Mouse (Mus musculus) liver, embryonic 11.5 days (tissue): Measurements from ENCODE around the gene Pi4kb. TPM values are rescaled to one million over a fixed set of nuclear protein-coding genes. Genes with fewer than 3 reads are reported as not detected.

Experiments used
- ATAC-seq: fragments of 200-750 bp; cut with Nextera tagmentation; replicated peaks from 2 replicates; pipeline ENCODE4 v1.8.0; 2017; ENCODE audit warnings: moderate number of reproducible peaks, mild to moderate bottlenecking, moderate TSS enrichment, moderate library complexity; ENCODE audit not compliant: low FRiP score
- DNase-seq: peaks from one replicate; pipeline ENCODE4 v3.0.0-alpha.2; 2017; ENCODE audit warnings: low spot score
- H3K27ac ChIP-seq: fragments of 300-500 bp; sonication (generic); 2 replicates; pipeline ENCODE4 v1.5.1; 2014; ENCODE audit warnings: mild to moderate bottlenecking, low read depth, low read length, control low read depth
- H3K27me3 ChIP-seq: fragments of 300-500 bp; sonication (generic); replicated peaks from 2 replicates; pipeline ENCODE4 v1.6.1; 2014; ENCODE audit warnings: low read length, mixed read lengths; ENCODE audit not compliant: control insufficient read depth, insufficient read depth
- H3K36me3 ChIP-seq: fragments of 300-500 bp; sonication (generic); 2 replicates; pipeline ENCODE4 v1.6.1; 2014; ENCODE audit warnings: mild to moderate bottlenecking, low read length, moderate library complexity, mixed read lengths; ENCODE audit not compliant: control insufficient read depth, insufficient read depth
- H3K4me1 ChIP-seq: fragments of 300-500 bp; sonication (generic); replicated peaks from 2 replicates; pipeline ENCODE4 v1.6.1; 2014; ENCODE audit warnings: low read length, mixed read lengths; ENCODE audit not compliant: control insufficient read depth, insufficient read depth
- H3K4me2 ChIP-seq: fragments of 300-500 bp; sonication (generic); 2 replicates; pipeline ENCODE4 v1.6.1; 2014; ENCODE audit warnings: mild to moderate bottlenecking, control low read depth, moderate library complexity
- H3K4me3 ChIP-seq: fragments of 300-500 bp; sonication (generic); 2 replicates; pipeline ENCODE4 v1.5.1; 2014; ENCODE audit warnings: low read depth, low read length, control low read depth
- H3K9ac ChIP-seq: fragments of 300-500 bp; sonication (generic); 2 replicates; pipeline ENCODE4 v1.6.1; 2014; ENCODE audit warnings: low read depth, low read length, control low read depth
- H3K9me3 ChIP-seq: fragments of 300-500 bp; sonication (generic); 2 replicates; pipeline ENCODE4 v1.6.1; 2016; ENCODE audit warnings: low read length, inconsistent platforms, mixed read lengths; ENCODE audit not compliant: control insufficient read depth
- WGBS: fragments of 180-500 bp; shearing (Covaris S2); extraction: QIAGEN DNeasy Blood & Tissue Kit; methylation state at CpG from one replicate; pipeline ENCODE4 v1.1.7; 2014; 5-methylcytosine and 5-hydroxymethylcytosine counted together
- microRNA-seq: library from miRNA; unstranded; fragments of <30 nt; microRNA quantifications from one replicate; pipeline ENCODE4, GENCODE M21; 2017; ENCODE audit warnings: borderline number of aligned reads
- polyA plus RNA-seq: library from polyadenylated mRNA; unstranded; fragments of >200 nt; fragmentation: Nextera tagmentation; extraction: Ambion mirVana; gene quantifications from 2 replicates; pipeline ENCODE4 v1.2.1, GENCODE M21; 2014

The Pi4kb gene
- polyA plus RNA-seq, 1 experiment from 2014 or later, result 17.0 TPM

- peak overlapping the region; percentile 81 for H3K27ac ChIP-seq
- H3K9ac ChIP-seq, result peak overlapping the region; percentile 25; the same call in 1 of the 2 replicates
- H3K4me2 ChIP-seq, result peak overlapping the region; percentile 57
- H3K36me3 ChIP-seq, result no peaks in the 10 kb centered on the region
- H3K9me3 ChIP-seq, result no peaks in the 10 kb centered on the region
- no peak overlapping the region for H3K4me3 ChIP-seq
- peak; percentile 11; the same call in 1 of the 2 replicates for ATAC-seq
- WGBS, result 34% methylated on average over 11 of the region's 11 CpGs
- no peaks in the 10 kb centered on the region for H3K27me3 ChIP-seq
- no peak for DNase-seq
- H3K4me1 ChIP-seq, result peaks cover 15% of the 10 kb centered on the region
Measured at GRCm38 (mm10) chr3:95046462-95047057, 72.0 kb downstream of the Pi4kb start.

- no peak overlapping the region for H3K4me2 ChIP-seq
- no peak overlapping the region for H3K27ac ChIP-seq
- H3K27me3 ChIP-seq, result no peaks in the 10 kb centered on the region
- no peak for DNase-seq
- H3K4me1 ChIP-seq, result peaks cover 9% of the 10 kb centered on the region; the same call in 1 of the 2 replicates
- no peak for ATAC-seq
- no peaks in the 10 kb centered on the region for H3K9me3 ChIP-seq
- no peak overlapping the region for H3K4me3 ChIP-seq
- H3K36me3 ChIP-seq, result no peaks in the 10 kb centered on the region
- no peak overlapping the region for H3K9ac ChIP-seq
- WGBS, result 80% methylated on average over 3 of the region's 3 CpGs
Measured at GRCm38 (mm10) chr3:95047914-95048313, 73.4 kb downstream of the Pi4kb start.

- 39% methylated on average over 1 of the region's 1 CpGs for WGBS
- no peak overlapping the region for H3K9ac ChIP-seq
- no peak overlapping the region for H3K4me3 ChIP-seq
- peaks cover under 1% of the 10 kb centered on the region for H3K36me3 ChIP-seq
- no peaks in the 10 kb centered on the region for H3K27me3 ChIP-seq
- H3K4me1 ChIP-seq, result peaks cover 21% of the 10 kb centered on the region
- DNase-seq (no peak), ATAC-seq (no peak)
- no peak overlapping the region for H3K27ac ChIP-seq
- no peaks in the 10 kb centered on the region for H3K9me3 ChIP-seq
- no peak overlapping the region for H3K4me2 ChIP-seq
Measured at GRCm38 (mm10) chr3:95052959-95053358, 78.4 kb downstream of the Pi4kb start.

- WGBS, result 27% methylated on average over 3 of the region's 3 CpGs
- H3K9ac ChIP-seq, result no peak overlapping the region
- ATAC-seq (no peak), DNase-seq (no peak)
- H3K4me3 ChIP-seq, result no peak overlapping the region
- H3K9me3 ChIP-seq, result no peaks in the 10 kb centered on the region
- H3K4me1 ChIP-seq, result peaks cover 21% of the 10 kb centered on the region
- peaks cover 4% of the 10 kb centered on the region for H3K36me3 ChIP-seq
- H3K27ac ChIP-seq, result no peak overlapping the region
- no peak overlapping the region for H3K4me2 ChIP-seq
- no peaks in the 10 kb centered on the region for H3K27me3 ChIP-seq
Measured at GRCm38 (mm10) chr3:95053701-95054100, 79.2 kb downstream of the Pi4kb start.

GRCm38 (mm10) chr3:95054481-95055260 is 80.1 kb downstream of the Pi4kb start:
- Histone ChIP-seq H3K9ac (peak overlapping the region; percentile 13; the same call in 1 of the 2 replicates), H3K4me2 (peak overlapping the region; percentile 55), H3K27ac (peak overlapping the region; percentile 76), H3K36me3 (peaks cover 6% of the 10 kb centered on the region), H3K4me1 (peaks cover 21% of the 10 kb centered on the region), H3K9me3 (no peaks in the 10 kb centered on the region), H3K4me3 (no peak overlapping the region), H3K27me3 (no peaks in the 10 kb centered on the region)
- DNase-seq, result no peak
- peak; percentile 92 for ATAC-seq
- 21% methylated on average over 10 of the region's 10 CpGs for WGBS

GRCm38 (mm10) chr3:95056275-95056674 is 81.7 kb downstream of the Pi4kb start:
- Histone ChIP-seq H3K9ac (no peak overlapping the region), H3K27ac (no peak overlapping the region), H3K27me3 (no peaks in the 10 kb centered on the region), H3K4me2 (no peak overlapping the region), H3K4me3 (no peak overlapping the region), H3K36me3 (peaks cover 15% of the 10 kb centered on the region), H3K4me1 (peaks cover 19% of the 10 kb centered on the region), H3K9me3 (no peaks in the 10 kb centered on the region)
- WGBS, result 80% methylated on average over 7 of the region's 7 CpGs
- DNase-seq (no peak), ATAC-seq (0 out of 2 replicates have a peak, but pooled peaks have one; percentile 23)

Small RNA genes within 50 kb of the gene (microRNA-seq; reads per million reads assigned to microRNA genes)
- gene Mir7013, result 1.1 reads per million

Other genes with a start within 250 kb of the Pi4kb start
- gene Cgn, start 188.2 kb upstream of the Pi4kb start, polyA plus RNA-seq, result 10.6 and 11.5 TPM in 2 replicates
- 12.2 and 12.7 TPM in 2 replicates for gene Pogz, start 137.2 kb upstream of the Pi4kb start, polyA plus RNA-seq
- 342 and 349 TPM in 2 replicates for gene Psmb4, start 87.8 kb upstream of the Pi4kb start, polyA plus RNA-seq
- 68.2 and 82.0 TPM in 2 replicates for gene Selenbp1, start 41.7 kb upstream of the Pi4kb start, polyA plus RNA-seq
- 4.5 and 4.9 TPM in 2 replicates for gene Rfx5, start 20.7 kb upstream of the Pi4kb start, polyA plus RNA-seq
- gene Zfp687, start 40.7 kb downstream of the Pi4kb start, polyA plus RNA-seq, result 20.2 and 23.7 TPM in 2 replicates
- gene Psmd4, start 67.9 kb downstream of the Pi4kb start, polyA plus RNA-seq, result 290 and 304 TPM in 2 replicates
- gene Pip5k1a, start 132.2 kb downstream of the Pi4kb start, polyA plus RNA-seq, result 10.9 and 12.8 TPM in 2 replicates
- 109 and 111 TPM in 2 replicates for gene Vps72, start 136.3 kb downstream of the Pi4kb start, polyA plus RNA-seq
- 1.1 TPM in 2 replicates for gene Tmod4, start 149.7 kb downstream of the Pi4kb start, polyA plus RNA-seq
- gene Scnm1, start 159.3 kb downstream of the Pi4kb start, polyA plus RNA-seq, result 53.1 and 58.5 TPM in 2 replicates
- gene Lysmd1, start 159.4 kb downstream of the Pi4kb start, polyA plus RNA-seq, result 8.9 and 9.1 TPM in 2 replicates
- 4.8 and 5.4 TPM in 2 replicates for gene Tnfaip8l2, start 167.6 kb downstream of the Pi4kb start, polyA plus RNA-seq
- gene Sema6c, start 185.7 kb downstream of the Pi4kb start, polyA plus RNA-seq, result 2.5 and 2.8 TPM in 2 replicates
- gene Gabpb2, start 243.2 kb downstream of the Pi4kb start, polyA plus RNA-seq, result 9.1 and 9.3 TPM in 2 replicates